22 mouse cellular contexts compared by ENCODE assay signal in the genomic region with DNA sequence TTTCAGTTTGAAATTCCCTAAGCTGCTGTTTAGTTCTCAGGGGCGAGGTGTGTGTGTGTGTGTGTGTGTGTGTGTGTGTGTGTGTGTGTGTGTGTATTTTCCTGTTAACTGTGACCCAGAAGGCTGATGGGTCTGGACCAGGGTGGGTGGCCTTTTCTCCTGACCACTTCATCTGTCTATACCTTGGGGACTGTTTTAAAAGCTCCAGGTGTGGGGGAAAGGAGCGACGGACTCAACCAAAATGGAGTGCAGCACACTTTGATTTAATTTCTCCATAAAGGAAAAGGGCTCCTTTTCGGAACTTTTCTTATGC.
A peak's percentile ranks its signal among the peaks of the same experiment; 100 is the strongest.
DNase-seq lines count a peak whose midpoint lies in the region; ATAC-seq and TF ChIP-seq lines count a peak whose summit lies in the region.
"Had no signal": no experiment of that assay in that cellular context is flagged by ENCODE, and none has a peak within 500 bp of the region (broad histone marks: within the 10 kb centered on the region; RNA-seq: fewer than 3 reads in every experiment).

No protein-coding gene starts in this region.

- DNase-seq in midbrain, embryonic 11.5 days (ENCODE audit: low spot score, missing footprints): peak; percentile 62
- no peak for DNase-seq in midbrain, postnatal 0 days (ENCODE audit: low spot score)
- no peak for DNase-seq in ES-E14 (ENCODE audit: low read depth, low spot score)
- no peak for DNase-seq in limb, embryonic 14.5 days (ENCODE audit: low spot score)
- DNase-seq in left cerebral cortex, postnatal 36 days (ENCODE audit: low spot score in 2 of 2): no peak
- DNase-seq: adrenal gland, adult 2 months; adrenal gland, postnatal 10 days; adrenal gland, postnatal 25 days; cerebellum, adult 11 months; cerebellum, adult 18-20 months; cerebellum, adult 8-10 months; cerebellum, adult 9-11 months; cerebellum, postnatal 14 days; cerebellum, postnatal 36 days; forebrain, postnatal 0 days had no signal

- no peaks in the 10 kb centered on the region for H3K27me3 ChIP-seq in midbrain, embryonic 11.5 days (ENCODE audit: control insufficient read depth, insufficient read depth, low read length)
- H3K27me3 ChIP-seq in midbrain, postnatal 0 days (ENCODE audit: insufficient read depth, low read length): no peaks in the 10 kb centered on the region
- H3K27me3 ChIP-seq in limb, embryonic 14.5 days (ENCODE audit: control insufficient read depth, insufficient read depth, low read length): no peaks in the 10 kb centered on the region
- H3K27me3 ChIP-seq in heart, embryonic 12.5 days (replicated peaks): 0 out of 2 replicates have a peak, but pooled peaks cover 10% of the 10 kb centered on the region
- H3K27me3 ChIP-seq: embryonic facial prominence, embryonic 13.5 days; embryonic facial prominence, embryonic 15.5 days had no signal

- H3K9me3 ChIP-seq in midbrain, embryonic 11.5 days (ENCODE audit: control insufficient read depth, low read length): no peaks in the 10 kb centered on the region
- H3K9me3 ChIP-seq in midbrain, postnatal 0 days (ENCODE audit: low read length): no peaks in the 10 kb centered on the region
- H3K9me3 ChIP-seq in ES-E14 (ENCODE audit: control insufficient read depth, insufficient read depth, low read depth, low read length): no peaks in the 10 kb centered on the region
- H3K9me3 ChIP-seq in limb, embryonic 14.5 days (ENCODE audit: control insufficient read depth, low read length): no peaks in the 10 kb centered on the region
- H3K9me3 ChIP-seq in heart, embryonic 12.5 days (replicated peaks): no peaks in the 10 kb centered on the region
- H3K9me3 ChIP-seq: embryonic facial prominence, embryonic 13.5 days; embryonic facial prominence, embryonic 15.5 days; forebrain, embryonic 10.5 days; forebrain, embryonic 12.5 days had no signal

- no peak for ATAC-seq in midbrain, embryonic 11.5 days (ENCODE audit: low FRiP score)
- no peak for ATAC-seq in midbrain, postnatal 0 days (ENCODE audit: low FRiP score)
- peak; percentile 50; the same call in 1 of the 2 replicates for ATAC-seq in limb, embryonic 14.5 days (ENCODE audit: low FRiP score, low read depth)
- no peak for ATAC-seq in heart, embryonic 12.5 days (ENCODE audit: insufficient number of reproducible peaks, low FRiP score)
- ATAC-seq: forebrain, embryonic 14.5 days; forebrain, postnatal 0 days had no signal

- peaks cover 8% of the 10 kb centered on the region for H3K4me1 ChIP-seq in midbrain, embryonic 11.5 days (ENCODE audit: control insufficient read depth, insufficient read depth, low read length)
- H3K4me1 ChIP-seq in midbrain, postnatal 0 days (ENCODE audit: insufficient read depth, low read length): no peaks in the 10 kb centered on the region
- peaks cover 5 to 27% of the 10 kb centered on the region in 2 experiments for H3K4me1 ChIP-seq in ES-E14 (ENCODE audit: control insufficient read depth in 2 of 2, insufficient read depth in 2 of 2, low read length in 2 of 2, poor library complexity in 1 of 2)
- peaks cover 7% of the 10 kb centered on the region; the same call in 1 of the 2 replicates for H3K4me1 ChIP-seq in limb, embryonic 14.5 days (ENCODE audit: control insufficient read depth, insufficient read depth, low read length)
- H3K4me1 ChIP-seq in heart, embryonic 12.5 days (replicated peaks): 0 out of 2 replicates have a peak, but pooled peaks cover 3% of the 10 kb centered on the region
- H3K4me1 ChIP-seq: embryonic facial prominence, embryonic 13.5 days; embryonic facial prominence, embryonic 15.5 days had no signal

- H3K9ac ChIP-seq in midbrain, embryonic 11.5 days (ENCODE audit: low read length): no peak overlapping the region
- no peak overlapping the region for H3K9ac ChIP-seq in midbrain, postnatal 0 days (replicated peaks; ENCODE audit: low read length, poor library complexity, severe bottlenecking)
- H3K9ac ChIP-seq in ES-E14 (ENCODE audit: insufficient read depth, low read depth, low read length, poor library complexity, severe bottlenecking): no peak overlapping the region
- no peak overlapping the region for H3K9ac ChIP-seq in limb, embryonic 14.5 days (ENCODE audit: low read depth, low read length, severe bottlenecking)
- H3K9ac ChIP-seq in heart, embryonic 12.5 days: no peak overlapping the region
- H3K9ac ChIP-seq: embryonic facial prominence, embryonic 13.5 days; embryonic facial prominence, embryonic 15.5 days; forebrain, embryonic 12.5 days; forebrain, postnatal 0 days had no signal

- in situ Hi-C loops in ES-E14 (cut with MboI; ENCODE audit: low sequenced_read_pairs in 2 of 2, unreplicated experiment in 2 of 2): loop anchor here in 1 of 2 experiments (25.0 kb wide), 1 partner anchor 166 kb away; no protein-coding TSS in a partner anchor

- no peak for TF ChIP-seq CTCF in midbrain, postnatal 0 days (IDR thresholded peaks at IDR 0.05)

- 73% methylated on average over 4 of the region's 4 CpGs for WGBS in midbrain, embryonic 11.5 days
- WGBS in midbrain, postnatal 0 days: 83% methylated on average over 4 of the region's 4 CpGs
- 44% methylated on average over 4 of the region's 4 CpGs for WGBS in limb, embryonic 14.5 days
- 90% methylated on average over 4 of the region's 4 CpGs for WGBS in heart, embryonic 12.5 days

- no peaks in the 10 kb centered on the region for H3K36me3 ChIP-seq in midbrain, embryonic 11.5 days (ENCODE audit: control insufficient read depth, insufficient read depth, low read length)
- H3K36me3 ChIP-seq in midbrain, postnatal 0 days (ENCODE audit: insufficient read depth, low read length): no peaks in the 10 kb centered on the region
- H3K36me3 ChIP-seq in ES-E14 (ENCODE audit: control insufficient read depth, insufficient read depth, low read length, poor library complexity, severe bottlenecking): no peaks in the 10 kb centered on the region; the same call in 1 of the 2 replicates
- no peaks in the 10 kb centered on the region for H3K36me3 ChIP-seq in limb, embryonic 14.5 days (ENCODE audit: control insufficient read depth, insufficient read depth, low read length)
- no peaks in the 10 kb centered on the region for H3K36me3 ChIP-seq in heart, embryonic 12.5 days
- H3K36me3 ChIP-seq: embryonic facial prominence, embryonic 13.5 days; embryonic facial prominence, embryonic 15.5 days; forebrain, embryonic 10.5 days; forebrain, embryonic 12.5 days had no signal

- no peak overlapping the region for H3K4me3 ChIP-seq in midbrain, embryonic 11.5 days (ENCODE audit: low read depth, low read length)
- H3K4me3 ChIP-seq in midbrain, postnatal 0 days (ENCODE audit: low read depth, low read length): no peak overlapping the region
- H3K4me3 ChIP-seq in ES-E14 (ENCODE audit: insufficient read depth in 1 of 2, low read depth in 1 of 2, low read length in 2 of 2, poor library complexity in 1 of 2, severe bottlenecking in 1 of 2): no peak overlapping the region
- no peak overlapping the region for H3K4me3 ChIP-seq in limb, embryonic 14.5 days (replicated peaks; ENCODE audit: low read length)
- H3K4me3 ChIP-seq in heart, embryonic 12.5 days: no peak overlapping the region
- H3K4me3 ChIP-seq: embryonic facial prominence, embryonic 13.5 days; embryonic facial prominence, embryonic 15.5 days; erythroblast, embryonic 14.5 days; forebrain, embryonic 10.5 days; forebrain, embryonic 12.5 days had no signal

- H3K27ac ChIP-seq in midbrain, embryonic 11.5 days (ENCODE audit: low read depth, low read length): no peak overlapping the region
- no peak overlapping the region for H3K27ac ChIP-seq in midbrain, postnatal 0 days (ENCODE audit: low read depth, low read length)
- H3K27ac ChIP-seq in ES-E14 (ENCODE audit: insufficient read depth, low read depth, low read length, poor library complexity, severe bottlenecking): peak overlapping the region; percentile 9; the same call in 1 of the 2 replicates
- H3K27ac ChIP-seq in limb, embryonic 14.5 days (replicated peaks; ENCODE audit: low read depth, low read length): no peak overlapping the region
- no peak overlapping the region for H3K27ac ChIP-seq in heart, embryonic 12.5 days (ENCODE audit: poor library complexity, severe bottlenecking)
- H3K27ac ChIP-seq: embryonic facial prominence, embryonic 13.5 days; embryonic facial prominence, embryonic 15.5 days; forebrain, embryonic 10.5 days; forebrain, embryonic 12.5 days had no signal

- no peak overlapping the region for H3K4me2 ChIP-seq in midbrain, embryonic 11.5 days
- H3K4me2 ChIP-seq in midbrain, postnatal 0 days (ENCODE audit: low read depth, low read length, poor library complexity, severe bottlenecking): no peak overlapping the region
- H3K4me2 ChIP-seq in limb, embryonic 14.5 days (replicated peaks; ENCODE audit: low read depth, low read length, severe bottlenecking): no peak overlapping the region
- H3K4me2 ChIP-seq in heart, embryonic 12.5 days: no peak overlapping the region
- H3K4me2 ChIP-seq: embryonic facial prominence, embryonic 13.5 days; embryonic facial prominence, embryonic 15.5 days; forebrain, embryonic 12.5 days had no signal

- intact Hi-C loops in left cerebral cortex, postnatal 36 days (cut with DNase I): loop anchor here (5.0 kb wide), 1 partner anchor 101 kb away; no protein-coding TSS in a partner anchor

- no peak for TF ChIP-seq POLR2A in limb, embryonic 14.5 days (IDR thresholded peaks at IDR 0.05; ENCODE audit: borderline replicate concordance, extremely low read depth, insufficient read depth, insufficient read length)

TF ChIP-seq in ES-E14, 5 proteins besides CTCF, POLR2A, EP300 and RAD21:
- TF ChIP-seq MAFK (IDR thresholded peaks at IDR 0.05; ENCODE audit: insufficient read depth, low read depth, low read length) (no peak), CHD2 (IDR thresholded peaks at IDR 0.05; ENCODE audit: low read depth, low read length) (no peak), ZNF384 (IDR thresholded peaks at IDR 0.05; ENCODE audit: low read depth, low read length) (no peak), HCFC1 (IDR thresholded peaks at IDR 0.05; ENCODE audit: borderline replicate concordance, insufficient read depth, low read length) (no peak), ZC3H11A (IDR thresholded peaks at IDR 0.05; ENCODE audit: borderline replicate concordance, low read depth, low read length) (no peak)
